Mouse (Mus musculus) thymus, postnatal 36 days (tissue): ENCODE results near the gene Wnt3.
"Not testable (repeated sequence)": the region's sequence is repeated elsewhere in the genome, so short reads cannot be mapped to it uniquely, and the experiment has no call there.

Experiments
- DNase-seq, 2 experiments: peaks; one replicate each; pipeline ENCODE4 v3.0.0; 2022; ENCODE audit warnings: mixed read lengths in 2 of 2

Wnt3 gene

GRCm38 (mm10) chr11:103773387-103774227, at the start of gene Wnt3:
Gene Wnt3 (plus strand): TSS chr11:103774150.
- peak; percentile 45 to 54 for DNase-seq

GRCm38 (mm10) chr11:103724331-103724771, 49.6 kb upstream of the Wnt3 start:
- DNase-seq = no peak

GRCm38 (mm10) chr11:103729282-103729985, 44.5 kb upstream of the Wnt3 start:
- DNase-seq = no peak

- DNase-seq = no peak
Observed at GRCm38 (mm10) chr11:103731594-103731993, 42.4 kb upstream of the Wnt3 start.

- DNase-seq = no peak
Observed at GRCm38 (mm10) chr11:103732306-103732705, 41.6 kb upstream of the Wnt3 start.

- no peak for DNase-seq
Observed at GRCm38 (mm10) chr11:103733069-103733468, 40.9 kb upstream of the Wnt3 start.

- DNase-seq = no peak
Observed at GRCm38 (mm10) chr11:103733961-103734360, 40.0 kb upstream of the Wnt3 start.

GRCm38 (mm10) chr11:103734411-103735045, 39.4 kb upstream of the Wnt3 start:
- no peak for DNase-seq

- DNase-seq = no peak
Observed at GRCm38 (mm10) chr11:103735046-103735781, 38.7 kb upstream of the Wnt3 start.

GRCm38 (mm10) chr11:103749306-103750089, 24.5 kb upstream of the Wnt3 start, which contains the start of gene Wnt9b:
Gene Wnt9b (minus strand): TSS chr11:103749821.
- no peak for DNase-seq

- no peak for DNase-seq
Observed at GRCm38 (mm10) chr11:103750612-103751011, 23.3 kb upstream of the Wnt3 start.

GRCm38 (mm10) chr11:103758054-103758453, 15.9 kb upstream of the Wnt3 start:
- no peak for DNase-seq

- DNase-seq = peak; percentile 52 to 63
Observed at GRCm38 (mm10) chr11:103758706-103759105, 15.2 kb upstream of the Wnt3 start.

- DNase-seq = no peak
Observed at GRCm38 (mm10) chr11:103760101-103760500, 13.8 kb upstream of the Wnt3 start.

- DNase-seq = not testable (repeated sequence)
Observed at GRCm38 (mm10) chr11:103760891-103761290, 13.1 kb upstream of the Wnt3 start.

GRCm38 (mm10) chr11:103763410-103764163, 10.4 kb upstream of the Wnt3 start:
- DNase-seq = no peak

- DNase-seq = no peak
Observed at GRCm38 (mm10) chr11:103764601-103765000, 9.3 kb upstream of the Wnt3 start.

GRCm38 (mm10) chr11:103765556-103766011, 8.4 kb upstream of the Wnt3 start:
- DNase-seq = no peak

- no peak for DNase-seq
Observed at GRCm38 (mm10) chr11:103771160-103771817, 2.7 kb upstream of the Wnt3 start.
